Mouse (Mus musculus) limb, embryonic 11.5 days (tissue): ENCODE measurements around the gene Zdbf2. TPM values are rescaled to one million over a fixed set of nuclear protein-coding genes. Genes with fewer than 3 reads are reported as not detected.

Source experiments
- microRNA-seq: library from miRNA; unstranded; fragments of <30 nt; microRNA quantifications from one replicate; pipeline ENCODE4, GENCODE M21; 2016
- polyA plus RNA-seq: library from polyadenylated mRNA; unstranded; fragments of >200 nt; fragmentation: Nextera tagmentation; extraction: Ambion mirVana; gene quantifications from 2 replicates; pipeline ENCODE4 v1.2.1, GENCODE M21; 2014

The Zdbf2 gene
- polyA plus RNA-seq, 1 experiment from 2014 or later, result 11.3 TPM

Small RNA genes lying within 50 kb of the gene (microRNA-seq; reads per million reads assigned to microRNA genes)
- gene Gm24513, result not detected

Other genes starting within 250 kb of the Zdbf2 start
- 8.4 and 9.7 TPM in 2 replicates for gene Ino80d, start 158.6 kb upstream of the Zdbf2 start, polyA plus RNA-seq
- 652 and 703 TPM in 2 replicates for gene Eef1b2, start 96.4 kb upstream of the Zdbf2 start, polyA plus RNA-seq
- 148 and 154 TPM in 2 replicates for gene Ndufs1, start 96.4 kb upstream of the Zdbf2 start, polyA plus RNA-seq
- gene Gpr1, start 58.7 kb upstream of the Zdbf2 start, polyA plus RNA-seq, result 0.09 TPM in 1 of 2 replicates, not detected in the other
- 3.7 and 4.1 TPM in 2 replicates for gene Adam23, start 172.6 kb downstream of the Zdbf2 start, polyA plus RNA-seq